Mouse (Mus musculus) gastrocnemius, adult 2 months (tissue): ENCODE results near the gene U2af1. TPM values are rescaled to one million over a fixed set of nuclear protein-coding genes. Genes with fewer than 3 reads are reported as not detected.

ENCODE experiments used
- DNase-seq: peaks from one replicate; pipeline ENCODE4 v3.0.0; 2022
- H3K27ac ChIP-seq: fragments of 200-600 bp; 2 replicates; pipeline ENCODE4 v1.8.1; 2022; ENCODE audit warnings: mild to moderate bottlenecking
- H3K4me3 ChIP-seq: fragments of 200-600 bp; 2 replicates; pipeline ENCODE4 v1.8.1; 2022; ENCODE audit warnings: mild to moderate bottlenecking, moderate library complexity
- CTCF ChIP-seq: fragments of 200-600 bp; IDR thresholded peaks from 2 replicates; pipeline ENCODE4 v1.8.1; 2022; ENCODE audit warnings: antibody characterized with exemption, mild to moderate bottlenecking, moderate library complexity
- intact Hi-C: fragments of 180-260 bp; cut with DNase I; formaldehyde crosslinking; loops from one replicate; pipeline ENCODE4 v1.15.1; 2025
- total RNA-seq, 2 experiments: library from RNA; stranded (reverse); gene quantifications; 2 replicates each; pipeline ENCODE4 v1.2.3; 2021

The U2af1 gene
- total RNA-seq, 2 experiments from 2014 or later: 67.8 to 68.3 TPM

DNA sequence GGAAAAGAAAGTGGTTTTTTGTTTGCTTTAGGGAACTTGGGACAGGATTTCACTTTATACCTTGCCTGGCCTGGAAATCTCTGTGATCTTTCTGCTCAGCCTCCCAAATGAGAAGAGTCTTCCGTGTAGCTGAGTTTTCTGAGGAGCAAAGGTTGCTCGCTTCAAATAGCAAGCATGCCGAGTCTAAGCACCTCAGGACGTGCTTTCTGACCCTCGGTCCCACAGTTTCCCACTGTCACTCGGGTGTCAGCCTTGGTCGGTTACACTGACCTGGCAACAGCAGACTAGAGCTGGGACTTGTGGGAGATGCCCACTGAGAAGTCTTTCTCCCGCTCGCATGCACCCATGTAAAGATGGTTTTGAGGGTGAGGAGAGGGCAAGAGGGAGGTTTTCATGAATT lies 60.7 kb downstream of the U2af1 start:
- TF ChIP-seq CTCF: no peak
- intact Hi-C loops: no loop called here
- Histone ChIP-seq H3K27ac (no peak overlapping the region), H3K4me3 (no peak overlapping the region)
- DNase-seq: no peak

Other genes with a start within 250 kb of the U2af1 start
- gene Wdr4, start 138.9 kb downstream of the U2af1 start, total RNA-seq: 1 to 10 TPM; 4.3 to 7.7 TPM
- gene Ndufv3, start 138.8 kb downstream of the U2af1 start, total RNA-seq: 100 to 1,000 TPM; 451 to 524 TPM
- gene Pknox1, start 94.2 kb downstream of the U2af1 start, total RNA-seq: 1 to 10 TPM; 7.0 to 7.1 TPM
- gene Cbs, start 21.7 kb downstream of the U2af1 start, total RNA-seq: under 1 TPM; 0.82 to 0.95 TPM
- gene Cryaa, start 18.9 kb upstream of the U2af1 start, total RNA-seq: not detected
- 10 to 100 TPM; 13.4 to 58.6 TPM for gene Sik1, start 196.9 kb upstream of the U2af1 start, total RNA-seq